Mouse (Mus musculus) heart, adult 8-10 months (tissue): ENCODE measurements around the gene Lin37. TPM values are rescaled to one million over a fixed set of nuclear protein-coding genes. Genes with fewer than 3 reads are reported as not detected.

Experiments used
- microRNA-seq: library from miRNA; unstranded; fragments of <30 nt; microRNA quantifications from one replicate; pipeline ENCODE4 v1.2.0, GENCODE M21; 2022
- total RNA-seq, 4 experiments: library from RNA; stranded (reverse); gene quantifications; 2 replicates each; pipeline ENCODE4 v1.2.4; 2022

Gene Lin37
- total RNA-seq, 4 experiments from 2014 or later: 13.5 to 21.0 (median 14.6) TPM

Small RNAs within 50 kb of the gene (microRNA-seq; reads per million reads assigned to microRNA genes)
- 8.7 reads per million, percentile 22 among the genes with 10 or more reads in this experiment for gene Gm38670
- not detected for gene Mir3569

Other genes with a start within 250 kb of the Lin37 start
- gene Syne4, start 245.0 kb downstream of the Lin37 start, total RNA-seq: 1 to 10 TPM in 1 of 4 experiments, under 1 TPM in 3; 0.46 to 1.9 (median 0.76) TPM
- gene E130208F15Rik, start 238.1 kb downstream of the Lin37 start, total RNA-seq: 1 to 10 TPM in 1 of 4 experiments, under 1 TPM in 3; 0.62 to 1.2 (median 0.79) TPM
- 10 to 100 TPM; 14.0 to 16.2 (median 15.1) TPM for gene Sdhaf1, start 235.9 kb downstream of the Lin37 start, total RNA-seq
- gene Lrfn3, start 197.1 kb downstream of the Lin37 start, total RNA-seq: 1 to 10 TPM; 1.3 to 2.4 (median 1.6) TPM
- gene Tyrobp, start 146.1 kb downstream of the Lin37 start, total RNA-seq: 10 to 100 TPM; 13.5 to 26.2 (median 16.5) TPM
- not detected for gene Hcst, start 140.0 kb downstream of the Lin37 start, total RNA-seq
- under 1 TPM in 3 of 4 experiments, not detected in 1; 0.12 to 0.46 (median 0.28) TPM for gene Nfkbid, start 138.1 kb downstream of the Lin37 start, total RNA-seq
- gene Aplp1, start 114.3 kb downstream of the Lin37 start, total RNA-seq: 1 to 10 TPM; 3.2 to 4.2 (median 3.6) TPM
- not detected for gene Kirrel2, start 102.1 kb downstream of the Lin37 start, total RNA-seq
- gene Nphs1, start 101.5 kb downstream of the Lin37 start, total RNA-seq: not detected
- not detected for gene Prodh2, start 66.2 kb downstream of the Lin37 start, total RNA-seq
- under 1 TPM; 0.32 to 0.60 (median 0.36) TPM for gene Arhgap33, start 24.8 kb downstream of the Lin37 start, total RNA-seq
- 1,000 to 10,000 TPM in 1 of 4 experiments, 100 to 1,000 TPM in 3; 852 to 1,087 (median 985) TPM for gene Hspb6, start 7.7 kb downstream of the Lin37 start, total RNA-seq
- 1 to 10 TPM; 3.1 to 4.5 (median 3.9) TPM for gene Proser3, start 7.5 kb downstream of the Lin37 start, total RNA-seq
- 10 to 100 TPM; 62.1 to 70.3 (median 67.2) TPM for gene U2af1l4, start 3.5 kb upstream of the Lin37 start, total RNA-seq
- gene Gm49396, start 3.5 kb upstream of the Lin37 start, total RNA-seq: 1 to 10 TPM in 2 of 4 experiments, under 1 TPM in 2; 0.80 to 1.6 (median 1.2) TPM
- gene Psenen, start 3.8 kb upstream of the Lin37 start, total RNA-seq: 10 to 100 TPM; 82.2 to 90.7 (median 88.5) TPM
- 1 to 10 TPM in 3 of 4 experiments, not detected in 1; 1.1 to 1.4 (median 1.1) TPM for gene Igflr1, start 5.6 kb upstream of the Lin37 start, total RNA-seq
- gene Kmt2b, start 28.9 kb upstream of the Lin37 start, total RNA-seq: 10 to 100 TPM; 14.2 to 19.6 (median 16.2) TPM
- not detected for gene Zbtb32, start 39.1 kb upstream of the Lin37 start, total RNA-seq
- under 1 TPM in 1 of 4 experiments, not detected in 3; 0.19 TPM for gene Upk1a, start 53.0 kb upstream of the Lin37 start, total RNA-seq
- gene Cox6b1, start 66.3 kb upstream of the Lin37 start, total RNA-seq: 1,000 to 10,000 TPM; 4,392 to 5,023 (median 4,762) TPM
- not detected for gene Etv2, start 76.0 kb upstream of the Lin37 start, total RNA-seq
- gene Rbm42, start 90.5 kb upstream of the Lin37 start, total RNA-seq: 10 to 100 TPM; 43.9 to 49.9 (median 44.7) TPM
- gene Haus5, start 105.2 kb upstream of the Lin37 start, total RNA-seq: 1 to 10 TPM; 3.0 to 7.4 (median 6.0) TPM
- under 1 TPM in 1 of 4 experiments, not detected in 3; 0.40 TPM for gene Pmis2, start 111.8 kb upstream of the Lin37 start, total RNA-seq
- under 1 TPM in 1 of 4 experiments, not detected in 3; 0.82 TPM for gene 2200002J24Rik, start 139.1 kb upstream of the Lin37 start, total RNA-seq
- gene Atp4a, start 152.4 kb upstream of the Lin37 start, total RNA-seq: under 1 TPM in 3 of 4 experiments, not detected in 1; 0.09 to 0.28 (median 0.16) TPM
- gene Tmem147, start 169.7 kb upstream of the Lin37 start, total RNA-seq: 100 to 1,000 TPM; 229 to 268 (median 258) TPM
- not detected for gene Gapdhs, start 183.8 kb upstream of the Lin37 start, total RNA-seq
- gene Sbsn, start 191.6 kb upstream of the Lin37 start, total RNA-seq: 1 to 10 TPM; 1.3 to 4.6 (median 3.0) TPM
- gene Dmkn, start 203.9 kb upstream of the Lin37 start, total RNA-seq: 1 to 10 TPM in 3 of 4 experiments, under 1 TPM in 1; 0.82 to 1.7 (median 1.4) TPM
- not detected for gene Krtdap, start 228.1 kb upstream of the Lin37 start, total RNA-seq